Mouse (Mus musculus): ENCODE results near the gene Zfp513. TPM values are rescaled to one million over a fixed set of nuclear protein-coding genes. Genes with fewer than 3 reads are reported as not detected.

Zfp513 gene
- polyA plus RNA-seq, 1 experiment, result 44.5 TPM

DNA sequence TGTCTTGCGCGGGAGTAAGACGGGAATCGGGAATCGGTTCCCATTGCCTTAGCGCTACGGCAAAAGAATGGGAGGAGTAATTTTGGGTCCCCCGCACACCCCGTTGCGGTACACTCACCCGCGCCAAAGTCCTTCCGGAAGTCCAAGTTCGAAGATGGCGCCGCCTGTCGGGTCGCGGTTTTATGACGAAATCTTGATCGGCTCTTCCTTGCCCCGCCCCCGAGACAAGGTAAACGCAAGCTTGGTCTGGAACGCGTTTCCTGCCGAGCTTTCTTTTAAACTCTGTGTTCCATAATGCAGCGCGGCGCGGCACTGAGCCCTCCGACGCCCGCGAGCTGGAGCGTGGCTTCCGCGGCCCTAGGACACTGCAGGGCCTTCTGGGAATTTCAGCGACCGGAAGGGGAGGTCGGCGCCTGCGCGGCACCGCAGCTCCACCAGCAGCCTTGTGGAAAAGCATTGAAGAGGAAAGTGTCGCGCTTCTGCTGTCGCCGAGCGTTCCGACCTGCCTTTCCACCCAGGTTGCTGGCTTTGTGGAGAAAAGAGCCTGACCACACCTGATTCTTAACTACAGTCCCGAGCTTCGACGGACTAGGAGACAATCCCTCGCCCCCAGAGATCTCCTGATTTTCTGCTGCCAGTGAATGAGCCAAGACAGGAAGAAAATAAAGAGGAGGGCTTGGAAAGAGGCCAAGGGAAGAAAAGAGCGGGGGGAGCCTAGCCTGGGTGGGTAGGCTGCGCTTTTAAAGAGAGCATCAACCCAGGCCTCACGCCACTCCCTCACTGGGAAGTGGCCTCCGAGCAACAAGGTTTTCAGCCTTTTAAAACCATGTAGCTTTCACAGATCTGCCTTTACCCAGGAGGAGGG lies 22.1 kb downstream of the Zfp513 start, which contains the start of the genes Gm29609 and Gtf3c2:
Gm29609 (minus strand) TSS at position 146 of the 865 bp plus-strand sequence.
Gtf3c2 (minus strand) TSS at position 379 of the 865 bp plus-strand sequence.
- Histone ChIP-seq H3K4me3 (replicated peaks; ENCODE audit: insufficient read depth, low read depth, low read length) (peak within 1 kb of the TSS; percentile 77), H3K27me3 (ENCODE audit: control insufficient read depth, insufficient read depth, low read length) (no peaks in the 10 kb centered on the region), H3K4me1 (ENCODE audit: control insufficient read depth, insufficient read depth, low read length) (no peaks in the 10 kb centered on the region), H3K27ac (ENCODE audit: insufficient read depth, low read length) (peak within 1 kb of the TSS; percentile 84)
- under 1% methylated on average over 59 of the region's 59 CpGs for WGBS
- TF ChIP-seq CTCF (IDR thresholded peaks at IDR 0.05; ENCODE audit: borderline replicate concordance, insufficient read depth, low read depth, low read length) (no peak), POLR2A (IDR thresholded peaks at IDR 0.05; ENCODE audit: borderline replicate concordance, insufficient read depth, low read length) (peak; percentile 90)
- peak; percentile 96 to 98 for DNase-seq

DNA sequence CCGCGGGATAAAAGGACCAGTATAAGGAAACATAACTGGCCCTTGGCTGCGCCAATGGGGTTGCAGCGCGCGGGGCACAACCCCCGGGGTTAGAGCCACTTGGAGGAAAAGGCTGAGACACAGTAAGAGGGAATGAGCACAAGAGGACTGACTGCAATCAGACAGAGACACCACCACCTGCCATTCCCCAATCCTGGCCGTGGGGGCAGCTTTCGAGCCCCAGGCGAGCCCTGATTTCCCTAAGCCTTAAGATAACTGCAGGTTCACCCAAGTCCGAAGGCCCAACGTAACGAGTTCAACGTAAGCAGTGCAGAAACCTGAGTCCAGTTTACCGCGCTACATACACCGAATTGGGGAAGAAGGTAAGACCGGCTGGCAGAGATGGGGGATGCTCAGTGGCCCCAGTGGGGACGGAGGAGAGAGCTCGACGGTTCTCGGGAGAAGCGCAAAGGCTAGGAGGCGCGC lies 22.8 kb downstream of the Zfp513 start:
- H3K4me1 ChIP-seq (ENCODE audit: control insufficient read depth, insufficient read depth, low read length), result no peaks in the 10 kb centered on the region
- peak overlapping the region; percentile 84; the same call in 1 of the 2 replicates for H3K27ac ChIP-seq (ENCODE audit: insufficient read depth, low read length)
- peak overlapping the region; percentile 77 for H3K4me3 ChIP-seq (replicated peaks; ENCODE audit: insufficient read depth, low read depth, low read length)
- TF ChIP-seq POLR2A (IDR thresholded peaks at IDR 0.05; ENCODE audit: borderline replicate concordance, insufficient read depth, low read length), result no peak
- TF ChIP-seq CTCF (IDR thresholded peaks at IDR 0.05; ENCODE audit: borderline replicate concordance, insufficient read depth, low read depth, low read length), result no peak
- no peaks in the 10 kb centered on the region for H3K27me3 ChIP-seq (ENCODE audit: control insufficient read depth, insufficient read depth, low read length)
- WGBS, result under 1% methylated on average over 25 of the region's 25 CpGs
- DNase-seq, result no peak

- Histone ChIP-seq H3K4me1 (ENCODE audit: control insufficient read depth, insufficient read depth, low read length) (no peaks in the 10 kb centered on the region), H3K27me3 (ENCODE audit: control insufficient read depth, insufficient read depth, low read length) (no peaks in the 10 kb centered on the region), H3K4me3 (replicated peaks; ENCODE audit: insufficient read depth, low read depth, low read length) (no peak overlapping the region), H3K27ac (ENCODE audit: insufficient read depth, low read length) (no peak overlapping the region)
- TF ChIP-seq CTCF (IDR thresholded peaks at IDR 0.05; ENCODE audit: borderline replicate concordance, insufficient read depth, low read depth, low read length), result no peak
- no peak for TF ChIP-seq POLR2A (IDR thresholded peaks at IDR 0.05; ENCODE audit: borderline replicate concordance, insufficient read depth, low read length)
- no peak for DNase-seq
- 94% methylated on average over 4 of the region's 4 CpGs for WGBS
These were observed 33.5 kb downstream of the Zfp513 start for GRCm38 (mm10) chr5:31168630-31169029.

DNA sequence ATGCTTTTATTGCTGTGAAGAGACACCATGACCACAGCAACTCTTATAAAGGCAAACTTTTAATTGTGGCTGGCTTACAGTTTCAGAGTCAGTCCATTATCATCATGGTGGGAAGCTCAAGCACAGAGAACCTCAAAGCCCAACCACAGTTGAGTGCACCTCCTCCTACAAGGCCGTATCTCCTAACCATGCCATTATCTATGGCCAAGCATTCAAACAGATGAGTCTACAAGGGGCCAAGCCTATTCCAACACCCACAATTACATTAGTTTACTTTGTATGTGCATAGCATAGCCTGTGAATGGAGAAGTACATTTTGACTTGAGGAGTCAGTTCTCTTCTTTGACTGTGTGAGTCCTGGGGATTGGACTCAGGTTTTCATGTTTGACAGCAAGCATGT lies 37.2 kb downstream of the Zfp513 start:
- no peaks in the 10 kb centered on the region for H3K4me1 ChIP-seq (ENCODE audit: control insufficient read depth, insufficient read depth, low read length)
- TF ChIP-seq CTCF (IDR thresholded peaks at IDR 0.05; ENCODE audit: borderline replicate concordance, insufficient read depth, low read depth, low read length), result no peak
- no peak for TF ChIP-seq POLR2A (IDR thresholded peaks at IDR 0.05; ENCODE audit: borderline replicate concordance, insufficient read depth, low read length)
- no peak for DNase-seq
- H3K4me3 ChIP-seq (replicated peaks; ENCODE audit: insufficient read depth, low read depth, low read length), result no peak overlapping the region
- WGBS, result 90% methylated on average over 1 of the region's 1 CpGs
- no peak overlapping the region for H3K27ac ChIP-seq (ENCODE audit: insufficient read depth, low read length)
- H3K27me3 ChIP-seq (ENCODE audit: control insufficient read depth, insufficient read depth, low read length), result no peaks in the 10 kb centered on the region

DNA sequence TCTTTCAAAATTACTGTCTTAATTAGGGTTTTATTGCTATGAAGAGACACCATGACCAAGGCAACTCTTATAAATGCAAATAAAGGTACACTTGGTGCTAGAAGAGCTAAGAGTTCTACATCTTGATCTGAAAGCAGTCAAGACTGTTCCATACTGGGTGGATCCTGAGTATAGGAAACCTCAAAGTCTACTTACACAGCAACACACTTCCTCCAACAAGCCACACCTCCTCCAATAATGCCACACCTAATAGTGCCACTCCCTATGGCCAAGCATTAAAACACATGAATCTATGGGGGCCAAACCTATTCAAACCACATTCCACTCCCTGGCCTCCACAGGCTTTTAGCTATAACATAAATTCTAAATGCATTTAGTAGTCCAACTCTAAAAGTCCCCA lies 39.6 kb downstream of the Zfp513 start:
- H3K4me1 ChIP-seq (ENCODE audit: control insufficient read depth, insufficient read depth, low read length), result no peaks in the 10 kb centered on the region
- H3K4me3 ChIP-seq (replicated peaks; ENCODE audit: insufficient read depth, low read depth, low read length), result no peak overlapping the region
- no peaks in the 10 kb centered on the region for H3K27me3 ChIP-seq (ENCODE audit: control insufficient read depth, insufficient read depth, low read length)
- DNase-seq, result no peak
- no peak overlapping the region for H3K27ac ChIP-seq (ENCODE audit: insufficient read depth, low read length)
- TF ChIP-seq POLR2A (IDR thresholded peaks at IDR 0.05; ENCODE audit: borderline replicate concordance, insufficient read depth, low read length) (no peak), CTCF (IDR thresholded peaks at IDR 0.05; ENCODE audit: borderline replicate concordance, insufficient read depth, low read depth, low read length) (no peak)

GRCm38 (mm10) chr5:31154152-31154553 lies 48.0 kb downstream of the Zfp513 start, which contains the start of gene Mpv17:
TSS of gene Mpv17 (minus strand) at chr5:31154251.
- no peaks in the 10 kb centered on the region for H3K27me3 ChIP-seq (ENCODE audit: control insufficient read depth, insufficient read depth, low read length)
- peaks cover 7% of the 10 kb centered on the region for H3K4me1 ChIP-seq (ENCODE audit: control insufficient read depth, insufficient read depth, low read length)
- TF ChIP-seq CTCF (IDR thresholded peaks at IDR 0.05; ENCODE audit: borderline replicate concordance, insufficient read depth, low read depth, low read length) (no peak), POLR2A (IDR thresholded peaks at IDR 0.05; ENCODE audit: borderline replicate concordance, insufficient read depth, low read length) (peak; percentile 78; the same call in 1 of the 2 replicates)
- peak within 1 kb of the TSS; percentile 48 for H3K27ac ChIP-seq (ENCODE audit: insufficient read depth, low read length)
- under 1% methylated on average over 19 of the region's 19 CpGs for WGBS
- peak within 1 kb of the TSS; percentile 81 for H3K4me3 ChIP-seq (replicated peaks; ENCODE audit: insufficient read depth, low read depth, low read length)
- DNase-seq, result peak; percentile 85 to 90

DNA sequence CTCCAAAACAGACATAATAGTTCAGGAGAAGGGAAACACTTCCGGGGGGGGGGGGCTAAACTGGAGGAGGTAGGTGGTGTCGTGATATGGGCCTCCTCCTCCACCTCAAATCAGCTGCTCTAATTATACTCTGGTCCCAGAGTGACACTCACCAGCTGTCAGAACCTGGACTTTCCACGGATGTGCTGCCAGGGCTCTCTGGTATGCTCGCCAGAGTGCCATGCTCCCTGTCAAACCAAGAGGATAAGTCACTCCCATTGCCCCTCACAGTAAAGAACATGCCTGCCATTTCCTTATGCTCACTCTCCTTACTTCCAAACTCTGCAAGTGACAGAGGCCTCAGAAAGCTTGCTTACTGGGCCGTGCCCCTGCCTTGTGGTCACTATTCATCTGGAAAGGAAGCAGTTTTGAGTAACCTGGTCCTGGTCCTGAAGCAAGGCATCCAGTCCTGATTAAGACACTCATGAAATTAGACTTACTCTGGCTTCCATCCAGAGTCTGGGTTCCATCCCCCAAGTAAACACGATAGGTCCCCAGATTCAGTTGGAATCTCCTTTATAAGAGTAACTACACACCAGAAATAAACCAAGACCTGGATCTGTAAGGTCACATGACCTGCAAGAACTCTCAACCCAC lies 48.5 kb downstream of the Zfp513 start:
- peak overlapping the region; percentile 81 for H3K4me3 ChIP-seq (replicated peaks; ENCODE audit: insufficient read depth, low read depth, low read length)
- no peak for TF ChIP-seq POLR2A (IDR thresholded peaks at IDR 0.05; ENCODE audit: borderline replicate concordance, insufficient read depth, low read length)
- TF ChIP-seq CTCF (IDR thresholded peaks at IDR 0.05; ENCODE audit: borderline replicate concordance, insufficient read depth, low read depth, low read length), result no peak
- WGBS, result 15% methylated on average over 6 of the region's 6 CpGs

More for the DNA sequence above, 48.5 kb downstream of the Zfp513 start:
- H3K4me1 ChIP-seq (ENCODE audit: control insufficient read depth, insufficient read depth, low read length), result peaks cover 7% of the 10 kb centered on the region
- no peaks in the 10 kb centered on the region for H3K27me3 ChIP-seq (ENCODE audit: control insufficient read depth, insufficient read depth, low read length)
- DNase-seq, result no peak
- H3K27ac ChIP-seq (ENCODE audit: insufficient read depth, low read length), result peak overlapping the region; percentile 37

All from cerebellum, adult 2 months (tissue).